Comparison of ENCODE assay signal across 8 mouse cellular contexts in the genomic region with DNA sequence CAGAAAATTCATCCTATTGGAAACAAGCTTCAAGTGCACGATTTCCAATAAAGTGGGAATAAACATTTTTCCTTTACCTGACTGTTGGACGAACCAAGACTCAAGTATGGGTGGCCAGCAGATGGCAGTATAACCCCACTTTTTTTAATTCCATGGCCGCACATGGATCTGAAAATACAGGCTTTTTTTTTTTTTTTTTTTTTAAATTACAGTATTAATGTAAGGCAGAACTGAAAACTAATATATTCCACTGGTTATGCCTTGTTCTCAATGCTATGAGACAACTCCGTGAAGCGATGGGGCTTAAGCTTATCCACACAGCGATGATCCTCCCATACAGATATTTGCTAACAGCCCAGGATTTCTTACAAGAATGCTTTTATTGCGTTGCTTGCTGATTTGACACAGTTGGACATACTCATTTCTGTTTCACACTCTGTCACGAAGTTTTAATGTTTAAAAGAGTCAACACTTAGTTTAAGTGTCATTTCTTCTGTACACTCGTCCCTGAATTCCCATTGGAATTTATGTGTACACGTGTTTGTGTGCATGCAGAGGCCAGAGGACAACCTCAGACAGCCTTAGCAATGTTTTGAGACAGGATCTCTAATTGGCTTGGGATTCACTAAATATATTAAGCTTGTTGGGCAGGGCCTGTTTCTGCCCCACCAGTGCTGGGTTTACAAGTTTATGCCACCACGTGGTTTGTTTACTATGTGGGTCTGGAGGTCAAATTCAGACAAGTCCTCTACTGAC.
DNase-seq lines count a peak whose midpoint lies in the region; ATAC-seq lines count a peak whose summit lies in the region.

No protein-coding gene starts in this region.

- no peak overlapping the region for H3K9ac ChIP-seq in limb, embryonic 11.5 days (ENCODE audit: low read length)

- ATAC-seq in granulocyte monocyte progenitor cell, adult 5-6 weeks (replicated peaks; ENCODE audit: poor library complexity, severe bottlenecking), result 0 out of 2 replicates have a peak, but pooled peaks have one; percentile 46
- ATAC-seq in limb, embryonic 11.5 days (ENCODE audit: insufficient number of reproducible peaks, low FRiP score, low TSS enrichment, low read depth), result no peak
- no peak for ATAC-seq in monocyte, adult 5-6 weeks (replicated peaks; ENCODE audit: insufficient number of reproducible peaks, low FRiP score, low TSS enrichment, poor library complexity, severe bottlenecking)

- H3K4me3 ChIP-seq in limb, embryonic 11.5 days (ENCODE audit: low read depth, low read length), result no peak overlapping the region

- H3K9me3 ChIP-seq in limb, embryonic 11.5 days (ENCODE audit: control insufficient read depth, low read length), result no peaks in the 10 kb centered on the region

- WGBS in limb, embryonic 11.5 days, result 46% methylated on average over 11 of the region's 11 CpGs

- no peaks in the 10 kb centered on the region for H3K27me3 ChIP-seq in limb, embryonic 11.5 days (ENCODE audit: control insufficient read depth, insufficient read depth, low read length)

- H3K4me1 ChIP-seq in limb, embryonic 11.5 days (ENCODE audit: control insufficient read depth, insufficient read depth, low read length), result no peaks in the 10 kb centered on the region

- no peak overlapping the region for H3K4me2 ChIP-seq in limb, embryonic 11.5 days (ENCODE audit: low read depth, severe bottlenecking)

- no peaks in the 10 kb centered on the region for H3K36me3 ChIP-seq in limb, embryonic 11.5 days (ENCODE audit: control insufficient read depth, insufficient read depth, low read length)

- H3K27ac ChIP-seq in limb, embryonic 11.5 days (replicated peaks; ENCODE audit: low read depth, low read length), result no peak overlapping the region

- intact Hi-C loops in gastrocnemius, postnatal 14 days (cut with DNase I; ENCODE audit: low total_unique reads), result no loop called here
- intact Hi-C loops in gastrocnemius, postnatal 36 days (cut with DNase I), result no loop called here

- peak; percentile 8 for DNase-seq in gastrocnemius, postnatal 14 days
- no peak for DNase-seq in gastrocnemius, postnatal 36 days
- peak; percentile 22 for DNase-seq in A20 (ENCODE audit: low read depth, low spot score)
- peak; percentile 57 to 77 for DNase-seq in cerebellum, postnatal 14 days
- DNase-seq in limb, embryonic 11.5 days (ENCODE audit: low spot score), result peak; percentile 74
- DNase-seq in retina, postnatal 7 days (ENCODE audit: low read depth, low spot score), result peak; percentile 38

Comparison
In these comparisons a context has a peak if more than half of its experiments do, and no peak if none do; other contexts are left out.
1. DNase-seq: peak in gastrocnemius, postnatal 14 days (single experiment), A20 (single experiment), cerebellum, postnatal 14 days (2 of 2), limb, embryonic 11.5 days (single experiment) and retina, postnatal 7 days (single experiment); none in gastrocnemius, postnatal 36 days (0 of 2).